Mouse (Mus musculus) embryo, embryonic 10.5 days (tissue): ENCODE data around the gene Tmsb15a.
"Not testable (repeated sequence)": the region's sequence is repeated elsewhere in the genome, so short reads cannot be mapped to it uniquely, and the experiment has no call there.

Experiments used
- DNase-seq: peaks from one replicate; pipeline ENCODE4 v3.0.0-alpha.2; 2015; ENCODE audit warnings: low spot score

The Tmsb15a gene

GRCm38 (mm10) chrX:135725161-135725560 is at the start of gene Tmsb15a:
Gene Tmsb15a, minus strand, starts transcription at chrX:135725261.
- no peak for DNase-seq

- DNase-seq, result no peak
Observed at GRCm38 (mm10) chrX:135768565-135768964, 43.5 kb upstream of the Tmsb15a start.

- no peak for DNase-seq
Observed at GRCm38 (mm10) chrX:135768043-135768548, 43.0 kb upstream of the Tmsb15a start.

- peak; percentile 35 for DNase-seq
Observed at GRCm38 (mm10) chrX:135761707-135762106, 36.6 kb upstream of the Tmsb15a start.

GRCm38 (mm10) chrX:135752832-135753231 is 27.8 kb upstream of the Tmsb15a start:
- DNase-seq, result peak; percentile 80

GRCm38 (mm10) chrX:135745376-135745775 is 20.3 kb upstream of the Tmsb15a start:
- DNase-seq, result not testable (repeated sequence)

GRCm38 (mm10) chrX:135743056-135743355 is 17.9 kb upstream of the Tmsb15a start:
- DNase-seq, result no peak

DNA sequence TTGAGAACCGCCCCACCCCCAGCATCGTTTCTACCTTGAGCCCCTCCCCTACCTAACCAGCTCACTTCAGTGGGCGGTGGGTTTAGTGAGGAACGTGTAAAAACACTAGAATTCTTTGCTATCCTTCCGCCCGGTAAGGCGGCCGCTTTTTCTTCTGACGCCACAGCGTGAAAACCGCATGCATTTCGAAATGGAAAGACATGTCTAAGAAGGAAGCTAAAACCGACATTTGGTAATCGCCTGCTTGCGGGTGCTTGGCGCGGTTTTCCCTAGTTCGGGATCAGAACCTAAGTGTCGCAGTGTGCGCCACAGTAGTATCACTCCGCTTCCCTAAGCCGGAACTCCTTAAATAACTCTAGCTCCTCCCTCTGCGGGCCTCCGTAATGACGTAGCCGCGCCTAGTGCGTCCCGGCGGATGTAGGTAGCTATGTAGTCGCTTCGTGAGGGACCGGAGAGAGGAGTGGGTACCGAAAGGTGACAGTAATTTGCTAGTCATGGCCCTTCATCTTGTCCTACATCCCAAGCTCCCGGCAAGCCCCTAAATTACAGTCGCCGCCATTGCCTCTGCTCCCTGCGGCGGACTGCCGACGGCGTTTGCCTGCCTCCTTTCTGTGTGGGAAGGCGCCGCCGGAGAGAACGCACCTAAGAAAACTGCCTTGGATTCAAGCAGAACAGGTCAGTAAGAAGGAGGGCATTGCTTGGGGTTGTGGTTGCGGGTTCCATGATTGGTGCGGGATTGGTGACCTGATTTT is 17.4 kb upstream of the Tmsb15a start, which contains the start of the genes Armcx5 and Gprasp1:
TSS of gene Armcx5 (plus strand) at position 430 of the 752 bp plus-strand sequence.
TSS of gene Gprasp1 (plus strand) at position 430 of the 752 bp plus-strand sequence.
- peak; percentile 91 for DNase-seq

GRCm38 (mm10) chrX:135738730-135739520 is 13.9 kb upstream of the Tmsb15a start:
- no peak for DNase-seq

DNA sequence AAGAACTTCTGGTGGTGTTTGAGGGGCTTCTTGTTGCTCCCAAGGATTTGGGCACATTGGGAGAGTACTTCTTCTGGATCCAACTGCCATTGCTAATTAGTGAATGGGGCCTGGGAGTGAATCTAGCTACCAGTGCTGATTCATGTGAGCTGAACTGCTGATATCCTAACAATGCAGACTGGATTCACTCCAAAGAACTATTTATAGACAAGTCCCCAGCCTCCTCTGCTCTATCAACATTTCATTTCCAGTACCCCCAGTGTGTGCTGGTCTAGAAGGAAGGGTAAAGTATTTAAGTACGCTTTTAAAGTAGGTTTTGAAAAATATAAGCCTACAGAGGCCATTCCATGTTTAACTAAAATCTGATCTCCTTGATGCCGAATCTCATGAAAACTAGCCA is 12.2 kb downstream of the Tmsb15a start:
- no peak for DNase-seq

DNA sequence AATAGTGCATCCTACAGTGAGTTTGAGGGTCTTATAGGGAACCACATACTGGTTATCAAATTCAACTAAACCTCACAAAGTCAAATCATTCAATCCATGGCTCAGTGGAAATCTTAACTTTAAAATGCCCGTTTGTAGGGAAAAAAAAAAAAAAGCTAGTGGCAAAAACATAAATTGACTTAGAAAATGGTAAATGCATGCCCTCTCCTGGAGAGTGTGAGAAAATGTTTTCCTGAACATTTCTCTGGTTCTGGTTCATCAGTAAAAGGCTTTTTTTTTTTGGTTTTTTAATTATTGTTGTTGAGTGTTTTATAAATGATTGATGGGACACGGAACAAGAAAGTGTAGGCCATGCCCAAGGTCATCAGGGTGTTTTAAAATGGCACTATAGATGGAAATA is 20.7 kb downstream of the Tmsb15a start:
- DNase-seq, result no peak

GRCm38 (mm10) chrX:135703111-135703510 is 21.9 kb downstream of the Tmsb15a start:
- DNase-seq, result no peak

DNA sequence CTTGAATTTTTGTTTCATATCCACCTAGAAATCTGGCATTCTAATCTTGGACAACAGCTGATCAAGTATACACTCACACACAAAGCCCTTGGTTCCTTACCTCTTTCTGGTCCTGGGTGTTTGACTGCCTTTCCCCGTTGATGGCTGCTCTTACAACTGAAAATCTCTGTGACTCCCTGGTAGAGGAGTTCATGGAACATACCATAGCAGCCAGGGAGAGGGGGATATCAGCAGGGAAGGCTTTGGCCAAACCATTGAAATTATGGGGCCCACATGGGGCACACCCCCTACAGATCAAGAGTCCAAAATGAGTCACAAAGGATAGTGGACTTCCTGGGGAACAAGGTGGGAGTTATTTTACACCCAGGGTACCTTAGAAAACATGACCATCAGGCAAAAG is 31.4 kb downstream of the Tmsb15a start, which contains the start of gene Tcp11x2:
TSS of gene Tcp11x2 (minus strand) at position 158 of the 400 bp plus-strand sequence.
- DNase-seq, result no peak

DNA sequence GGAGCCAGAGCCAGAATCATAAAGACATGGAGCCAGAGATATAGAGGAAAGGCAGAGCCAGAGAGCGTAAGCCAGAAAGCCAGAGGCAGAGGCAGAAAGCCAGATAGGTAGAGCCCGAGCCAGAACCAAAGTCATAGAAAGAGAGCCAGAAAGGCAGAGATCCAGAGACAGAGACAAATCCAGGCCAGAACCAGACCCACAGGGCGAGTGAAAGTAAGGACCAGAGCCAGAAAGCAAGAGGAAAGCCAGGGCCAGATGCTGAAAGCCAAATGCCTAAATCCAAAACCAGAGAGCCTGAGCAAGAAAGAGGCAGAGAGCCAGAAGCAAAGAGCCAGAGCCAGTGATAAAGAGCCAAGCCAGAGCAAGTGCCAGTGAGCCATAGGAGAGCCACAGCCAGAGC is 37.3 kb downstream of the Tmsb15a start:
- DNase-seq, result no peak

- no peak for DNase-seq
Observed at GRCm38 (mm10) chrX:135681858-135682257, 43.2 kb downstream of the Tmsb15a start.
